Mouse (Mus musculus): ENCODE results near the gene Dop1b.
"Not testable (repeated sequence)": the region's sequence is repeated elsewhere in the genome, so short reads cannot be mapped to it uniquely, and the experiment has no call there.

Dop1b gene

GRCm38 (mm10) chr16:93711411-93712188, at the start of gene Dop1b:
TSS of gene Dop1b (plus strand) at chr16:93711904.
- DNase-seq (ENCODE audit: low spot score): peak; percentile 99

DNA sequence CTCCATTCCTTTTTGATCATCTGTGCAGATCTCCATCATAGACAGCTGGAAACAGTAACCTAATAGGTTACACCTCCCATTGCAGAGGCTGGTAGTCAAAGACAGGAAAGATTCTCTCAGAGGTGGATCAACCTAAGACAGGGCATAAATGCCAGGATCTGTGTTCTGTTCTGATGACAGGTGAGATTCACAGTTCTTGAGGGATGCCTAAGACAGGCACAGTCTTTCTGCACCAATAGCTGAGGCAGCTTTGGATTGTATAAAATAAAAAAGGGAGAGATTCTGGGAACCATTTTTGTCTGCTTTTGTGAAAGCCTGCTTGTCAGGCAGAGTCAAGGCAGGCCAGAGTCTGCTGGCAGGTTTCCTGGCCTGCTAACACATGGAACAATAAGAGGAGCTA, 43.7 kb upstream of the Dop1b start:
- no peak for DNase-seq (ENCODE audit: low spot score)

DNA sequence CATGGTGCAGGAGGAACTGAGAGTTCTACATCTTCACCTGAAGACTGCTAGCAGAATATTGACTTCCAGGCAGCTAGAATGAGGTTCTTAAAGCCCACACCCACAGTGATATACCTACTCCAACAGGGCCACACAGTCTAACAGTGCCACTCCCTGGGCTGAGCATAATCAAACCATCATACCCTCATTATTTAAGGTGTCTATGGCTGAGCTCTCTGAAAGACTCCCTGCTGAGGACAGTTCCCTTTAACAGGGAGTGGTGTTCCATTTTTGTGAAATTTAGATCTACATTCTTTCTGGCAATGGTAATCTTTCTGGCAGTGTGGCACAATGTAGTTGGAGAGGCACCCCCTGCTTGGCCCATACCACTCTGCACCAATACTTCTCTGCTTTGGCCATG, 42.2 kb upstream of the Dop1b start:
- DNase-seq (ENCODE audit: low spot score): no peak

DNA sequence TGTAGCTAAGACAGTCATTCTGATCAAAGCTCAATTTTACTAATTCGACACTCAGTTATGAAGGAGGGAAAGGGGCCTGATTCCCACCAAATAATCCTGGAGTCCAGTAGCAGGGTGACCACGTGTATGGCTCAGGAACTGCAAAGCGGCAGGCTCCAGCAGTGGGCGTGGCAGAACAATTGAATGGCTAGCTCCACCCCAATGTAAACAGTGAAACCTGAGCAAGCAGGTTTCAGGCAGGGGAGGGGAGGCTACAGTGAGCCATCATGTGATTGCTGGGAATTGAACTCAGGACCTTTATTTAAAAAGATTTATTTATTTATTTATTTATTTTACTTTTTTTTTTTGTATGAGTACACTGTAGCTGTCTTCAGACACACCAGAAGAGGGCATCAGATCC, 41.2 kb upstream of the Dop1b start:
- DNase-seq (ENCODE audit: low spot score): peak; percentile 12

- no peak for DNase-seq (ENCODE audit: low spot score)
These were observed 40.6 kb upstream of the Dop1b start for GRCm38 (mm10) chr16:93671064-93671463.

DNA sequence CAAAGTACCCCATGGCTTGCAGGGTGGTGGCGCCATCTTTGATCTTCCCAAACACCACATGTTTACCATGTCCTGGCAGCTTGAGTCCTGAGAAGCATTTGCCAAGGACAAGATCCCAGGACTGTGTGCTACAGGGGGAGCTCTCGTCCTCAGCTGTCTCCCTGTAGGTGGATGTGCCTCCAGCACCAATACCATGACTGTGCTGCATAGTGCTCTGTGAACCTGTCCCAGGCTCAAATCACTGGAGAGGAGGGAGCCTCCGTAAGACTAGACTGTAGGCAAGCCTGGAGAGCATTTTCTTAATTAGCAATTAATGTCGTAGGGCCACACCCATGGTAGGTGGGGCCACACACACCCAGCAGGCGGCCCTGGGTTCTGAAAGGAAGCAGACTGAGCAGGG, 35.3 kb upstream of the Dop1b start:
- no peak for DNase-seq (ENCODE audit: low spot score)

GRCm38 (mm10) chr16:93678206-93678605, 33.5 kb upstream of the Dop1b start:
- DNase-seq (ENCODE audit: low spot score): no peak

- DNase-seq (ENCODE audit: low spot score): no peak
These were observed 32.5 kb upstream of the Dop1b start for GRCm38 (mm10) chr16:93679165-93679564.

- no peak for DNase-seq (ENCODE audit: low spot score)
These were observed 29.5 kb upstream of the Dop1b start for GRCm38 (mm10) chr16:93682156-93682688.

- DNase-seq (ENCODE audit: low spot score): peak; percentile 75
These were observed 28.8 kb upstream of the Dop1b start, which contains the start of gene Cbr3 for GRCm38 (mm10) chr16:93682689-93683507. TSS of gene Cbr3 (plus strand) at chr16:93683215.

DNA sequence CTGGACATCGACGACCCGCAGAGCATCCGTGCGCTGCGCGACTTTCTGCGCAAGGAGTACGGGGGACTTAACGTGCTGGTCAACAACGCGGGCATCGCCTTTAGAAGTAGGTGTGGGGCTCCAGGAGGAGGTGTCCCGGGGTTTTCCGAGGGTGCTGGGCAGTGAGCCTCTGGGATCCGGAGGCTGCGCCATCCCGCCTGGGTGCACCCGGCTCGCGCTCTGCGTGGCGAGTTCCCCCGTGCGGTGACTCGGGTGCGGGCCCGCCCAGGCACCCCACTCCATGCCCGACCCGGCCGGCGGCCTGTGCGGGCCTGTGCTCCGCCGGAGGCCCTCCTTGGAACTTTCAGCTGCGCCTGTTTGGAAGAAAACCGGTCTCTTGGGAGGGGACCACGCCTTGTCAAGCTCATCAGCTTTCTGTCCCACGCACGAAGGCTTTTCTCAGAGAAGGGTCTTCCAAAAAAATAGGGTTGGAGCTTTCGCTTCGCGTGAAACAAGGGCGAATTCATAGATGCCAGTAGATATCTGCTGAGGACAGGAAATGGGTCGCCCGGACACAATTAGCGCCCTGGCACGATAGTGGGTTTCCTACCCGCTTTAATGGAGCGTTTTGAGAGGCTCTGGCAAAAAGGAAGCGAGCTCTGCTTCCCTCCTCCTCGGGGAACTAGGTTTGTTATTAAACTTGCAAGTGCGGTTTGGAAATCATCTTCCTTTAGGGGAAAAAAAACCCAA, 28.0 kb upstream of the Dop1b start:
- peak; percentile 47 for DNase-seq (ENCODE audit: low spot score)

- no peak for DNase-seq (ENCODE audit: low spot score)
These were observed 27.3 kb upstream of the Dop1b start for GRCm38 (mm10) chr16:93684441-93684840.

DNA sequence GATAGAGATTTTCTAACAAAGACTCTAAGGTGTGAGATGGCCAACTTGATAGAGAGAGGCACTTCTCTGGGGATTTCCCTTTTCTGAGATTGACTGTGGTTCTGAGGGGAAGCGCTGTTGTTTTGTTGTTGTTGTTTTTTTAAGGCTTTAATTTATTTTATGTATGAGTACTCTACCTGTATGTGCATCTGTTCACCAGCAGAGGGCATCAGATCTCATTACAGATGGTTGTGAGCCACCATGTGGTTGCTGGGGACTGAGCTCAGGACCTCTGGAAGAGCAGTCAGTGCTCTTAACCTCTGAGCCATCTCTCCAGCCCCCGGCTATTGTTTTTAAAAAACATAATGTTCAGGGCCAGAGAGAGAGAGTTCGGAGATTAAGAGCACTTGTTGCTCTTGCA, 25.9 kb upstream of the Dop1b start:
- not testable (repeated sequence) for DNase-seq (ENCODE audit: low spot score)

GRCm38 (mm10) chr16:93686421-93686820, 25.3 kb upstream of the Dop1b start:
- no peak for DNase-seq (ENCODE audit: low spot score)

DNA sequence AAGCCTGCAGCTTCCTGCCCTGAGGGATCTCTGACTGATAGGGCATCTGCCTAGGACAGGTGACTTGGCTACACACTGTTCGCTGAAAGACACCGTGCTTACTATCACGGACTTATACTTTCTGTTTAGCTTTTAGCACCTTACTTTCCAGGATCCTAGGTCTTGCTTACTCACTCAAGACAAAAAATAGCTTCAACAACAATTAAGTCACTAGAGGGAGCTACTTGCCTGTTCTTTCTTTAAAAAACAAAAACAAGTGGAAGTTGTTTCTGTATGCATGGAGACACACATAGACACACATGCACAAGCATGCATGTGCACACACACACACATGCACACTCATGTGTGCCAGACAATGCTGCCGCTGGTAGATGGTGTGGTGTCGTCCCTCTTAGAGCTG, 24.8 kb upstream of the Dop1b start:
- DNase-seq (ENCODE audit: low spot score): peak; percentile 57

GRCm38 (mm10) chr16:93691206-93691841, 20.4 kb upstream of the Dop1b start:
- no peak for DNase-seq (ENCODE audit: low spot score)

GRCm38 (mm10) chr16:93692744-93693143, 19.0 kb upstream of the Dop1b start:
- DNase-seq (ENCODE audit: low spot score): no peak

GRCm38 (mm10) chr16:93707116-93707515, 4.6 kb upstream of the Dop1b start:
- DNase-seq (ENCODE audit: low spot score): no peak

DNA sequence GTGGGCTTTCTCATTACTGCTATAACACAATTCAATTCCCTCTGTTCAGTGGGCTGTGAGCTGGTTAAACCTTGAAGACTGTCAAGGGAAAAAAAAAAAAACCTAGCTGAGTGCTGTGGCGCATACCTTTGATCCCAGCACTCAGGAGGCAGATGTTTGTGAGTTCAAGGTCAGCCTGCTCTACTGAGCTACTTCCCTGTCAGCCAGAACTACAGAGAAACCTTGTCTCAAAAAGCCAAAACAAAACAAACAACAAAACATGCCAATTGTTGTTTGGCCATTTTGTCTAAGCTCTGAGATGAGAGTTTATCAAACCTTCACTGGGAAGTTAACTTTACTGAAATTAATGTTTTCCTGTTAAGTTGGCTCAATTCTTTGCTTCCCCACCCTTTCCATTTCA, 2.5 kb upstream of the Dop1b start:
- no peak for DNase-seq (ENCODE audit: low spot score)

DNA sequence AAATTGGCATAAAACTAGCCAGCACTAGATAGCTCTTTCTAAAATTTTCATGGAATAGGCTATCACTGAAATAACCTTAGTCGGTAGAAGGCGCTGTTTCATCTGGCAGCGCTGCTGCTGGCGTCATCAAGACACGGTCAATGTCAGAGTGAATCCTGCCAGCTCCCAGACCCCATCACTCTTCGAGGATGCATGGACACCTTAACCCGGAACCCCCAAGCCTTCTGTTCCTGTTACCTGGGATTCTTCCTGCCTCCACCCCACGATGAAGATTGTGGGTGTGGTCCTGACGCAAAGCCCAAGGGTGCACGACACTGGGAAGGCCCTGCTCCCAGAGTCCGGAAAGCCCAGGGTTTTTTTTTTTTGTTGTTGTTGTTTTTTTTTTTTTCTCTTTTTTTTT, 780 bp upstream of the Dop1b start:
- peak; percentile 89 for DNase-seq (ENCODE audit: low spot score)

DNA sequence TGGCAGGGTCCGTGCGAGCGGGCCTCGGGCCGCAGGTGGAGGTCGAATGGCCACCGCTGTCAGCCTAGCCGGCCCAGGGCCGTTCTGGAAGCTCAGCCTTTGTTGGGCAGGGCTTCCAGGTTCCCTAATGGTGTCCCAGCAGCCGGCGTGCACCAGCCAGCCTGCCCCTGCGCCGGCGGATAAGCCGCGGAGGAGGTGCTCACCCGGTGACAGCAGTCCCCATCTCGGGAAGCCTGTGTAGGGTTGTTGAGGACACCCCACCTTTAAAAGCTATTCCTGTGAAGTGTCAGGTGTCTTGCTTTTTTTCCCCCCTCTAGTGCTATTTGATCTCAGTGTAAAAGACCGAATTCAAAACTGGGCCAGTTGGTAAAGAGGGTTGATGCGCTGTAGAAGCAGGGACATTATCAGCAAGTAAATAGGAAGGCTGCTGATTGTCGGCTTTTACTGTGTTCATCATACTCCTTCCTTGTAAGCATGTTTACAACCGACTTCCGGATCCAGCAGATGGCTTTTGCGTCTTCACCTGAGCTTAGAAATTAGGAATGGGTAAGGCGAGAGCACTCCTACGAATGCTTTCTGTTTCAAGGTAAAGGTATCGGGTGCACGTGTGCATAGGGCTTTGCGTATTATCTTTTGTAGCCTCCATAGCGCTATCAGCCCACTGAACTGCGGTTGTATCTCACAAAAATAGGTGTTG, 633 bp downstream of the Dop1b start:
- peak; percentile 42 for DNase-seq (ENCODE audit: low spot score)

All from embryo, embryonic 10.5 days (tissue).